Mouse (Mus musculus) megakaryocyte, embryonic 14.5 days (primary cell): ENCODE data around the gene Hoxa7. TPM values are rescaled to one million over a fixed set of nuclear protein-coding genes. Genes with fewer than 3 reads are reported as not detected.

Experiments
- H3K27me3 ChIP-seq: replicated peaks from 2 replicates; pipeline ENCODE3; 2012; ENCODE audit warnings: inconsistent platforms
- H3K36me3 ChIP-seq: replicated peaks from 2 replicates; pipeline ENCODE3; 2012; ENCODE audit warnings: low read length, inconsistent platforms, mixed read lengths
- H3K4me1 ChIP-seq: 2 replicates; pipeline ENCODE4 v1.6.1; 2012; ENCODE audit warnings: inconsistent platforms
- H3K4me3 ChIP-seq: replicated peaks from 2 replicates; pipeline ENCODE3; 2012; ENCODE audit warnings: moderate library complexity, mild to moderate bottlenecking, inconsistent platforms
- H3K9me3 ChIP-seq: 2 replicates; pipeline ENCODE4 v1.6.1; 2012; ENCODE audit warnings: inconsistent platforms
- FLI1 ChIP-seq: IDR thresholded peaks from 2 replicates; pipeline ENCODE4 v1.6.1; 2012; ENCODE audit warnings: low read length, inconsistent platforms, mixed read lengths
- GATA1 ChIP-seq: IDR thresholded peaks from 3 replicates; pipeline ENCODE4 v1.6.1; 2012; ENCODE audit warnings: mixed read lengths, low read length, inconsistent platforms, borderline replicate concordance
- polyA plus RNA-seq: library from polyadenylated mRNA; stranded (reverse); fragments of >175 nt; gene quantifications from 2 replicates; pipeline ENCODE4 v1.2.3, GENCODE M21; 2012; ENCODE audit warnings: low replicate concordance; ENCODE audit not compliant: insufficient read depth

Hoxa7 gene
- polyA plus RNA-seq, 1 experiment = 2.8 TPM

- peaks cover 95% of the 10 kb centered on the region for H3K27me3 ChIP-seq
- H3K9me3 ChIP-seq = no peaks in the 10 kb centered on the region
- TF ChIP-seq FLI1 (no peak), GATA1 (no peak)
- H3K36me3 ChIP-seq = no peaks in the 10 kb centered on the region
- peaks cover 68% of the 10 kb centered on the region for H3K4me1 ChIP-seq
- H3K4me3 ChIP-seq = no peak overlapping the region
Measured at GRCm38 (mm10) chr6:52218643-52219215, 2.9 kb downstream of the Hoxa7 start.

- Histone ChIP-seq H3K4me1 (peaks cover 75% of the 10 kb centered on the region), H3K27me3 (peaks cover 98% of the 10 kb centered on the region), H3K9me3 (no peaks in the 10 kb centered on the region), H3K4me3 (peak overlapping the region; percentile 89), H3K36me3 (no peaks in the 10 kb centered on the region)
- no peak for TF ChIP-seq FLI1
- TF ChIP-seq GATA1 = no peak
Measured at GRCm38 (mm10) chr6:52217895-52218642, 3.6 kb downstream of the Hoxa7 start.

- Histone ChIP-seq H3K36me3 (no peaks in the 10 kb centered on the region), H3K9me3 (no peaks in the 10 kb centered on the region), H3K27me3 (peaks cover 98% of the 10 kb centered on the region), H3K4me1 (peaks cover 77% of the 10 kb centered on the region), H3K4me3 (peak overlapping the region; percentile 89)
- TF ChIP-seq GATA1 (no peak), FLI1 (no peak)
Measured at GRCm38 (mm10) chr6:52217459-52217768, 4.2 kb downstream of the Hoxa7 start.

GRCm38 (mm10) chr6:52216691-52217458, 4.8 kb downstream of the Hoxa7 start:
- no peaks in the 10 kb centered on the region for H3K9me3 ChIP-seq
- H3K27me3 ChIP-seq = peaks cover 98% of the 10 kb centered on the region
- H3K4me1 ChIP-seq = peaks cover 77% of the 10 kb centered on the region
- TF ChIP-seq GATA1 (no peak), FLI1 (no peak)
- H3K36me3 ChIP-seq = no peaks in the 10 kb centered on the region
- peak overlapping the region; percentile 89 for H3K4me3 ChIP-seq

- TF ChIP-seq GATA1 (no peak), FLI1 (no peak)
- H3K9me3 ChIP-seq = no peaks in the 10 kb centered on the region
- H3K27me3 ChIP-seq = peaks cover 100% of the 10 kb centered on the region
- H3K4me3 ChIP-seq = peak overlapping the region; percentile 46
- H3K4me1 ChIP-seq = peaks cover 77% of the 10 kb centered on the region
- no peaks in the 10 kb centered on the region for H3K36me3 ChIP-seq
Measured at GRCm38 (mm10) chr6:52215771-52216535, 5.7 kb downstream of the Hoxa7 start.

GRCm38 (mm10) chr6:52215070-52215469, 6.6 kb downstream of the Hoxa7 start:
- Histone ChIP-seq H3K27me3 (peaks cover 94% of the 10 kb centered on the region), H3K36me3 (no peaks in the 10 kb centered on the region), H3K4me1 (peaks cover 70% of the 10 kb centered on the region), H3K4me3 (no peak overlapping the region), H3K9me3 (no peaks in the 10 kb centered on the region)
- no peak for TF ChIP-seq GATA1
- TF ChIP-seq FLI1 = no peak

- TF ChIP-seq GATA1 (no peak), FLI1 (no peak)
- Histone ChIP-seq H3K4me3 (no peak overlapping the region), H3K27me3 (peaks cover 94% of the 10 kb centered on the region), H3K36me3 (no peaks in the 10 kb centered on the region), H3K4me1 (peaks cover 71% of the 10 kb centered on the region), H3K9me3 (0 out of 2 replicates have a peak, but pooled peaks cover 2% of the 10 kb centered on the region)
Measured at GRCm38 (mm10) chr6:52214271-52214670, 7.4 kb downstream of the Hoxa7 start.

GRCm38 (mm10) chr6:52213119-52213986, 8.3 kb downstream of the Hoxa7 start, which contains the start of the genes Hoxa3 and Gm28308:
Gene Hoxa3, minus strand, starts transcription at chr6:52213336.
Gene Gm28308, minus strand, starts transcription at chr6:52213339.
- Histone ChIP-seq H3K4me1 (peaks cover 65% of the 10 kb centered on the region), H3K36me3 (no peaks in the 10 kb centered on the region), H3K4me3 (peak within 1 kb of the TSS; percentile 97), H3K27me3 (peaks cover 93% of the 10 kb centered on the region), H3K9me3 (peaks cover 7% of the 10 kb centered on the region; the same call in 1 of the 2 replicates)
- no peak for TF ChIP-seq GATA1
- no peak for TF ChIP-seq FLI1
